Mouse (Mus musculus): Measurements from ENCODE around the gene Cetn2. TPM values are rescaled to one million over a fixed set of nuclear protein-coding genes. Genes with fewer than 3 reads are reported as not detected.

Gene Cetn2
- polyA plus RNA-seq, 1 experiment from 2014 or later: 107 TPM

GRCm38 (mm10) chrX:72911611-72912010 lies 6.6 kb downstream of the Cetn2 start:
- no peak for ATAC-seq (ENCODE audit: insufficient number of reproducible peaks, low FRiP score, low TSS enrichment, low read depth)
- H3K9me3 ChIP-seq (ENCODE audit: control insufficient read depth, low read length): no peaks in the 10 kb centered on the region
- H3K36me3 ChIP-seq (ENCODE audit: control insufficient read depth, insufficient read depth, low read length): no peaks in the 10 kb centered on the region
- WGBS: 67% methylated on average over 1 of the region's 1 CpGs
- H3K27ac ChIP-seq (replicated peaks; ENCODE audit: low read depth, low read length): no peak overlapping the region
- DNase-seq (ENCODE audit: low spot score): no peak
- no peak overlapping the region for H3K4me2 ChIP-seq (ENCODE audit: low read depth, severe bottlenecking)
- no peak overlapping the region for H3K4me3 ChIP-seq (ENCODE audit: low read depth, low read length)
- no peaks in the 10 kb centered on the region for H3K4me1 ChIP-seq (ENCODE audit: control insufficient read depth, insufficient read depth, low read length)
- H3K27me3 ChIP-seq (ENCODE audit: control insufficient read depth, insufficient read depth, low read length): no peaks in the 10 kb centered on the region
- H3K9ac ChIP-seq (ENCODE audit: low read length): no peak overlapping the region

DNA sequence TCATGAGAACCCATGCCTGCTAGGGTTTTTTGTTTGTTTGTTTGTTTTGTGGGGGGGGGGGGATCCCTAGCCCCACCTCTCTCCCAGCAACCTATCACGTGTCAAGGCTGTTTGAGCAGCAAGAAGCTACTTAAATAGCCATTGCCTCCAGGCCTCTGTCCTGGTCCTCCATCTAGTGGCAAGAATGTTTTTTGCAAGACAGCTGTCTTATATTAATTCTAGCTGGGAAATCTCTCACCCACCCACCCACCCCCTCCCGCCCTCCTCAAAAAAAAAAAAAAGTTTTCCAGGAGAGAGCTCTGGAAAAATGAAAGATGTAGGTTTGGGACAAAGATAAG lies 9.8 kb downstream of the Cetn2 start:
- no peak overlapping the region for H3K4me3 ChIP-seq (ENCODE audit: low read depth, low read length)
- no peak overlapping the region for H3K27ac ChIP-seq (replicated peaks; ENCODE audit: low read depth, low read length)
- H3K4me1 ChIP-seq (ENCODE audit: control insufficient read depth, insufficient read depth, low read length): no peaks in the 10 kb centered on the region
- H3K9ac ChIP-seq (ENCODE audit: low read length): no peak overlapping the region
- no peaks in the 10 kb centered on the region for H3K27me3 ChIP-seq (ENCODE audit: control insufficient read depth, insufficient read depth, low read length)
- no peaks in the 10 kb centered on the region for H3K36me3 ChIP-seq (ENCODE audit: control insufficient read depth, insufficient read depth, low read length)
- H3K9me3 ChIP-seq (ENCODE audit: control insufficient read depth, low read length): no peaks in the 10 kb centered on the region
- ATAC-seq (ENCODE audit: insufficient number of reproducible peaks, low FRiP score, low TSS enrichment, low read depth) (0 out of 2 replicates have a peak, but pooled peaks have one; percentile 47), DNase-seq (ENCODE audit: low spot score) (peak; percentile 39)
- 20% methylated on average over 2 of the region's 2 CpGs for WGBS
- H3K4me2 ChIP-seq (ENCODE audit: low read depth, severe bottlenecking): no peak overlapping the region

- no peak overlapping the region for H3K4me3 ChIP-seq (ENCODE audit: low read depth, low read length)
- WGBS: 79% methylated on average over 6 of the region's 6 CpGs
- ATAC-seq (ENCODE audit: insufficient number of reproducible peaks, low FRiP score, low TSS enrichment, low read depth) (no peak), DNase-seq (ENCODE audit: low spot score) (no peak)
- H3K9me3 ChIP-seq (ENCODE audit: control insufficient read depth, low read length): no peaks in the 10 kb centered on the region
- no peaks in the 10 kb centered on the region for H3K4me1 ChIP-seq (ENCODE audit: control insufficient read depth, insufficient read depth, low read length)
- H3K36me3 ChIP-seq (ENCODE audit: control insufficient read depth, insufficient read depth, low read length): no peaks in the 10 kb centered on the region
- H3K27me3 ChIP-seq (ENCODE audit: control insufficient read depth, insufficient read depth, low read length): no peaks in the 10 kb centered on the region
- H3K27ac ChIP-seq (replicated peaks; ENCODE audit: low read depth, low read length): no peak overlapping the region
- no peak overlapping the region for H3K9ac ChIP-seq (ENCODE audit: low read length)
- no peak overlapping the region for H3K4me2 ChIP-seq (ENCODE audit: low read depth, severe bottlenecking)
Measured at GRCm38 (mm10) chrX:72907619-72908403, 10.4 kb downstream of the Cetn2 start.

GRCm38 (mm10) chrX:72902530-72902929 lies 15.7 kb downstream of the Cetn2 start:
- H3K36me3 ChIP-seq (ENCODE audit: control insufficient read depth, insufficient read depth, low read length): no peaks in the 10 kb centered on the region
- H3K27ac ChIP-seq (replicated peaks; ENCODE audit: low read depth, low read length): no peak overlapping the region
- 41% methylated on average over 1 of the region's 1 CpGs for WGBS
- DNase-seq (ENCODE audit: low spot score) (no peak), ATAC-seq (ENCODE audit: insufficient number of reproducible peaks, low FRiP score, low TSS enrichment, low read depth) (no peak)
- no peak overlapping the region for H3K4me3 ChIP-seq (ENCODE audit: low read depth, low read length)
- no peaks in the 10 kb centered on the region for H3K4me1 ChIP-seq (ENCODE audit: control insufficient read depth, insufficient read depth, low read length)
- no peaks in the 10 kb centered on the region for H3K27me3 ChIP-seq (ENCODE audit: control insufficient read depth, insufficient read depth, low read length)
- no peak overlapping the region for H3K9ac ChIP-seq (ENCODE audit: low read length)
- H3K9me3 ChIP-seq (ENCODE audit: control insufficient read depth, low read length): no peaks in the 10 kb centered on the region
- H3K4me2 ChIP-seq (ENCODE audit: low read depth, severe bottlenecking): no peak overlapping the region

DNA sequence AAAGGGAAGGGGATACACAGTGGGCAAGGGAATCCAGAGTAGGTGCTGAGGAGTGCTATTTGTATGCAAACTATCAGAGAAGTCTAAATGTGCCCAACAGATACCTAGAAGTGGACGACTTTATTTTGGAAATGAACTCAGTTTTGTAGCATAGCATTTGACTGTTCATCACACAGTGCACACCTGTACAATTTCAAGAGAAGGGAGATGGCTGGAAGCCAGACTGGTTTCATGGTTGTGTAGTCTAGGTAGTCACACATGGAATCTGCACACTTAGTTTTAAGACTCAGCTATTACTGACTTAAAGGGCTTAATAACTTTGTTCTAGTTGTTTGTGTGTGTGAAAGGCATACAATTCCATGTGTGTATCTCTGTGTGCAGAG lies 22.2 kb downstream of the Cetn2 start:
- Histone ChIP-seq H3K27me3 (ENCODE audit: control insufficient read depth, insufficient read depth, low read length) (no peaks in the 10 kb centered on the region), H3K4me3 (ENCODE audit: low read depth, low read length) (no peak overlapping the region), H3K27ac (replicated peaks; ENCODE audit: low read depth, low read length) (no peak overlapping the region), H3K4me1 (ENCODE audit: control insufficient read depth, insufficient read depth, low read length) (no peaks in the 10 kb centered on the region), H3K36me3 (ENCODE audit: control insufficient read depth, insufficient read depth, low read length) (no peaks in the 10 kb centered on the region), H3K9ac (ENCODE audit: low read length) (no peak overlapping the region), H3K4me2 (ENCODE audit: low read depth, severe bottlenecking) (no peak overlapping the region), H3K9me3 (ENCODE audit: control insufficient read depth, low read length) (no peaks in the 10 kb centered on the region)
- no peak for ATAC-seq (ENCODE audit: insufficient number of reproducible peaks, low FRiP score, low TSS enrichment, low read depth)
- no peak for DNase-seq (ENCODE audit: low spot score)
- WGBS: 62% methylated on average over 1 of the region's 1 CpGs

GRCm38 (mm10) chrX:72895388-72896054 lies 22.7 kb downstream of the Cetn2 start:
- Histone ChIP-seq H3K9me3 (ENCODE audit: control insufficient read depth, low read length) (no peaks in the 10 kb centered on the region), H3K27me3 (ENCODE audit: control insufficient read depth, insufficient read depth, low read length) (no peaks in the 10 kb centered on the region), H3K27ac (replicated peaks; ENCODE audit: low read depth, low read length) (no peak overlapping the region), H3K4me3 (ENCODE audit: low read depth, low read length) (no peak overlapping the region), H3K36me3 (ENCODE audit: control insufficient read depth, insufficient read depth, low read length) (no peaks in the 10 kb centered on the region), H3K4me1 (ENCODE audit: control insufficient read depth, insufficient read depth, low read length) (no peaks in the 10 kb centered on the region), H3K9ac (ENCODE audit: low read length) (no peak overlapping the region), H3K4me2 (ENCODE audit: low read depth, severe bottlenecking) (no peak overlapping the region)
- WGBS: 71% methylated on average over 5 of the region's 5 CpGs
- ATAC-seq (ENCODE audit: insufficient number of reproducible peaks, low FRiP score, low TSS enrichment, low read depth): no peak
- DNase-seq (ENCODE audit: low spot score): no peak

Other genes with a start within 250 kb of the Cetn2 start
- 0.11 and 0.12 TPM in 2 replicates for gene Gabrq, start 93.2 kb downstream of the Cetn2 start, polyA plus RNA-seq (2014; fragmentation: Nextera tagmentation; extraction: Ambion mirVana)
- gene Nsdhl, start 146 bp upstream of the Cetn2 start, polyA plus RNA-seq (2014; fragmentation: Nextera tagmentation; extraction: Ambion mirVana): 32.9 and 33.9 TPM in 2 replicates
- gene Zfp185, start 68.9 kb upstream of the Cetn2 start, polyA plus RNA-seq (2014; fragmentation: Nextera tagmentation; extraction: Ambion mirVana): 4.7 and 4.8 TPM in 2 replicates
- gene Pnma5, start 118.7 kb upstream of the Cetn2 start, polyA plus RNA-seq (2014; fragmentation: Nextera tagmentation; extraction: Ambion mirVana): not detected in 2 replicates
- 0.07 and 0.15 TPM in 2 replicates for gene Pnma3, start 146.4 kb upstream of the Cetn2 start, polyA plus RNA-seq (2014; fragmentation: Nextera tagmentation; extraction: Ambion mirVana)
- 0.43 and 1.5 TPM in 2 replicates for gene Xlr4a, start 164.1 kb upstream of the Cetn2 start, polyA plus RNA-seq (2014; fragmentation: Nextera tagmentation; extraction: Ambion mirVana)
- 3.5 and 3.7 TPM in 2 replicates for gene Xlr3a, start 178.7 kb upstream of the Cetn2 start, polyA plus RNA-seq (2014; fragmentation: Nextera tagmentation; extraction: Ambion mirVana)
- not detected in 2 replicates for gene Gm14685, start 198.6 kb upstream of the Cetn2 start, polyA plus RNA-seq (2014; fragmentation: Nextera tagmentation; extraction: Ambion mirVana)
- gene Xlr5b, start 230.4 kb upstream of the Cetn2 start, polyA plus RNA-seq (2014; fragmentation: Nextera tagmentation; extraction: Ambion mirVana): not detected in 2 replicates
- not detected in 2 replicates for gene DXBay18, start 231.0 kb upstream of the Cetn2 start, polyA plus RNA-seq (2014; fragmentation: Nextera tagmentation; extraction: Ambion mirVana)

Measured in limb, embryonic 11.5 days (tissue).